Mouse (Mus musculus) hindbrain, embryonic 16.5 days (tissue): ENCODE measurements around the gene Aurka. TPM values are rescaled to one million over a fixed set of nuclear protein-coding genes. Genes with fewer than 3 reads are reported as not detected.

Source experiments
- ATAC-seq: fragments of 200-750 bp; cut with Nextera tagmentation; 2 replicates; pipeline ENCODE4 v1.8.0; 2017; ENCODE audit warnings: moderate TSS enrichment, moderate library complexity
- H3K27ac ChIP-seq: fragments of 300-500 bp; sonication (generic); 2 replicates; pipeline ENCODE4 v1.5.1; 2014; ENCODE audit warnings: low read depth, mild to moderate bottlenecking, control low read depth, low read length, moderate library complexity
- H3K27me3 ChIP-seq: fragments of 300-500 bp; sonication (generic); replicated peaks from 2 replicates; pipeline ENCODE4 v1.6.1; 2014; ENCODE audit warnings: low read length; ENCODE audit not compliant: control insufficient read depth, insufficient read depth
- H3K36me3 ChIP-seq: fragments of 300-500 bp; sonication (generic); 2 replicates; pipeline ENCODE4 v1.6.1; 2014; ENCODE audit warnings: mild to moderate bottlenecking, low read length, moderate library complexity, mixed read lengths; ENCODE audit not compliant: control insufficient read depth, insufficient read depth
- H3K4me1 ChIP-seq: fragments of 300-500 bp; sonication (generic); 2 replicates; pipeline ENCODE4 v1.6.1; 2014; ENCODE audit warnings: low read depth, low read length; ENCODE audit not compliant: control insufficient read depth, insufficient read depth
- H3K4me2 ChIP-seq: fragments of 300-500 bp; sonication (generic); 2 replicates; pipeline ENCODE4 v1.6.1; 2014; ENCODE audit warnings: mild to moderate bottlenecking, low read length, control low read depth, moderate library complexity
- H3K4me3 ChIP-seq: fragments of 300-500 bp; sonication (generic); 2 replicates; pipeline ENCODE4 v1.5.1; 2014; ENCODE audit warnings: mild to moderate bottlenecking, low read length, control low read depth, moderate library complexity
- H3K9ac ChIP-seq: fragments of 300-500 bp; sonication (generic); 2 replicates; pipeline ENCODE4 v1.6.1; 2014; ENCODE audit warnings: low read depth, mild to moderate bottlenecking, control low read depth, low read length, moderate library complexity
- H3K9me3 ChIP-seq: fragments of 300-500 bp; sonication (generic); 2 replicates; pipeline ENCODE4 v1.6.1; 2014; ENCODE audit warnings: mild to moderate bottlenecking, low read length, moderate library complexity; ENCODE audit not compliant: control insufficient read depth
- WGBS: fragments of 180-500 bp; shearing (Covaris S2); extraction: QIAGEN DNeasy Blood & Tissue Kit; methylation state at CpG from one replicate; pipeline ENCODE4 v1.1.7; 2014; 5-methylcytosine and 5-hydroxymethylcytosine counted together
- polyA plus RNA-seq: library from polyadenylated mRNA; unstranded; fragments of >200 nt; fragmentation: Nextera tagmentation; extraction: Ambion mirVana; gene quantifications from 2 replicates; pipeline ENCODE4 v1.2.1, GENCODE M21; 2015

The Aurka gene
- polyA plus RNA-seq, 1 experiment from 2014 or later = 17.0 TPM

DNA sequence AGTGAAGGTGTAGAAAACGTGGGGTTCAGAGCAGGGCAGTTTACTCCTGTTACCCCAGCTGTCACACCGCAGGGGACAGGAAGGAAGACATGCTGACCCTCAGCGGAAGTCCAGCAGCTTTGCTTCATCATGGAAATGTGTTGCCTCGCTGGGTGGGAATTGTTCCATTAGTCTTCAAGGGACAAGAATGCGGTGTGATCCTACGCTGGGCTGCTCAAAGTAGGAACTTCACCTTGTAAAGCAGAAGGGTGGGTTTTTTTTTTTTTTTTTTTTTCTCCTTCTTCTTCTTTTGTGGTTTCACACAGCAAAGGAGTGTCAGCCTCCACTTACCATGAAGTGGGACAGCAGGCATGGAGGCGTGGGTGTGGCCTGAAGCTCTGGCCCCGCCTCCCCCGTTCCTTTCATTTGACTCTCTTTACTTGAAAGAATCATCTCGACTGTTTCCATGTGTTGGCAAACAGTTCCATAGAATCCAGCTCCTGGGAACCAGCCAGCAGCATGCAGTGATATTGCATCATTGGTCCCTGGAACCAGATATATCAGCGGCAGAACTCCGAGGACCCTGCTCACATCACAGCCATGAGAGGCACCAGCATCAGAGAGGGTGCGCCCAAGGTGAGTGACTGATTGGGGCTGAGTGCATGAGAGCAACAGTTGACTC, 23.2 kb upstream of the Aurka start, which contains the start of gene Cass4:
Gene Cass4, plus strand, starts transcription at position 404 of the 661 bp plus-strand sequence.
- Histone ChIP-seq H3K27me3 (no peaks in the 10 kb centered on the region), H3K4me2 (no peak within 1 kb of the TSS), H3K4me3 (no peak within 1 kb of the TSS), H3K27ac (no peak within 1 kb of the TSS), H3K36me3 (no peaks in the 10 kb centered on the region), H3K9ac (no peak within 1 kb of the TSS), H3K9me3 (no peaks in the 10 kb centered on the region), H3K4me1 (no peaks in the 10 kb centered on the region)
- no peak for ATAC-seq
- WGBS = 35% methylated on average over 13 of the region's 13 CpGs

DNA sequence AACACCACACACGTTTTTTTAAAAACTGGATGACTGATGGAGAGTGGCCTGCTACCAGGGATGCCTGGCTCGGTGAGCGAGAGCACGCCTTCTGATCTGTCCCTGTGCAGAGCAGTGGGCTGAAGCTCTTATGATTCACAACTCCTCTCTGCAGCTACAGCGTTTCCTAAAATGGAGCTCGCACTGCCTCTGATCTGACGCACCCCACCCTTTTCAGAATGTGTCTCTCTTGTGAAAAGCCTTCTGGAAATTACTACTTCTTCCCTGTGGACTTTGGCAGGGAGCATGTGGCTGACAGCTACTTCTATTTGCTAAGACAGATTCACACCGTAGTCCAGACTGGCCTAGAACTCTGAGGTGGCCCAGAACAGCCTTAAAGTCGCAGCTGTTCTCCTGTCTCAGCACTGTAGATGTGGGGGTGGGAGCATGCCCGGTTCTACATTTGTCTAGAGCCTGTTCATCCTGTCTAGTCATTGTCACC, 21.7 kb upstream of the Aurka start:
- no peak for ATAC-seq
- Histone ChIP-seq H3K4me1 (no peaks in the 10 kb centered on the region), H3K36me3 (no peaks in the 10 kb centered on the region), H3K4me3 (no peak overlapping the region), H3K9me3 (no peaks in the 10 kb centered on the region), H3K27me3 (no peaks in the 10 kb centered on the region), H3K4me2 (no peak overlapping the region), H3K27ac (no peak overlapping the region), H3K9ac (no peak overlapping the region)
- WGBS = 80% methylated on average over 10 of the region's 10 CpGs

DNA sequence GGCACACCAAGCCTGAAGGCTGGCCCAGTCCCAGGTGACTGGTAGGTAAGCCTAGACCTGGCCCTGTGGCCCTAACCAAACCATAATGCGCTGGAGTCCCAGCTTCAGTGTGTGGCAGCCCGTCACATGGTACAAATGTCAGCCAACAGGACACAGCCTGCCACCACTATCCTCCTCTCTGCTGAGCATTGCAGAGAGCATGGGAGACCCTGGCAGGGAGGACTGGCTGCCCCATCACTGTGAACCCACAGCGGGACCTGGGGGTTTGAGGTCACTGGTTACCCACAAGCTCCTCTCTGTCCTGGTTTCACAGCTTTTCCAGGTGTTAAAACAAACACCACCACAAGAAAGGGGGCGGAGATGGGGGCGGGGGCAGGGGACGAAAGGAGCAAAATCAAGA, 20.0 kb upstream of the Aurka start:
- Histone ChIP-seq H3K27ac (no peak overlapping the region), H3K4me3 (no peak overlapping the region), H3K9ac (no peak overlapping the region), H3K36me3 (no peaks in the 10 kb centered on the region), H3K4me2 (no peak overlapping the region), H3K27me3 (no peaks in the 10 kb centered on the region), H3K9me3 (no peaks in the 10 kb centered on the region), H3K4me1 (no peaks in the 10 kb centered on the region)
- no peak for ATAC-seq
- 57% methylated on average over 6 of the region's 6 CpGs for WGBS

DNA sequence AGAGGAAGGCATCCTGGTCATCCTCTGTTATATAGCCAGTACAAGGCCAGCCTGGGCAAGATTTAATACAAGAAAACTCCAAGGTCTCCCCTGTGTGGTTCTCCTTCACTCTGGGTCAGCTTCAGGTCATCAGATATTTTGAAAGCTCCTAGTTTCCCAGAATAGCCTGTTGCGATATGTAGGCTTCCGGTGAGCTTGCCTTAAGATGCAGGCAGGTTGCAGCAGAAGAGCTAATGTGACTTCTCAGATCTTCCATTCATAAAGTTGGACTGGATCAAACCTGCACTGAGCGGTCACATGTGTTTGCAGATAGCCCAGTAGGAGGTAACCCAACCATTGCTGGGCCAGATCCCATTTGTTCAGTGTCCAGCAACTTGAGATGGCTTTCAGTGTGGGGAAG, 14.4 kb upstream of the Aurka start:
- Histone ChIP-seq H3K4me3 (no peak overlapping the region), H3K9ac (no peak overlapping the region), H3K27ac (no peak overlapping the region), H3K36me3 (peaks cover 19% of the 10 kb centered on the region), H3K4me1 (no peaks in the 10 kb centered on the region), H3K9me3 (no peaks in the 10 kb centered on the region), H3K27me3 (no peaks in the 10 kb centered on the region), H3K4me2 (no peak overlapping the region)
- WGBS = 97% methylated on average over 3 of the region's 3 CpGs
- no peak for ATAC-seq

DNA sequence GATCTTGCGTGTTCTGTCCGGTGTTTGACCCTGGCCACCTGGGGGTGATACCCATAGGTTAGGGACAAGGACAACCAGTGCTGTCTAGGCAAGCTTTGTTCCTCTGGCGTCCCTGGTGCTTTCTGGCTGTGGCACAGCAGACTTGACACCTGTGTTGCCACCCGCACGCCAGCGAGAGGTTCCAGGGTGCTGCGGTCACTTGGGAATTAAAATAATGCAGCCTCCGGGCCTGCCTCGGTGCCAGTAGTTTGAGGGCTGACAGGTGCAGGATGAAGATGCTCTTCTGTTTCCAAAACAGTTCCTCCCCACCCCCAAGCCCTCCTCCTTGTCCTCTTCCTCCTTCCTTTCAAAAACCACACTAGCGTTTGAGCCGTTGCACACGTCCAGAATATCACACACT, 11.6 kb upstream of the Aurka start:
- H3K4me3 ChIP-seq = no peak overlapping the region
- peaks cover 29% of the 10 kb centered on the region for H3K36me3 ChIP-seq
- no peak for ATAC-seq
- H3K27ac ChIP-seq = no peak overlapping the region
- H3K4me2 ChIP-seq = no peak overlapping the region
- H3K4me1 ChIP-seq = no peaks in the 10 kb centered on the region
- H3K9me3 ChIP-seq = no peaks in the 10 kb centered on the region
- H3K27me3 ChIP-seq = no peaks in the 10 kb centered on the region
- no peak overlapping the region for H3K9ac ChIP-seq
- 91% methylated on average over 12 of the region's 12 CpGs for WGBS

DNA sequence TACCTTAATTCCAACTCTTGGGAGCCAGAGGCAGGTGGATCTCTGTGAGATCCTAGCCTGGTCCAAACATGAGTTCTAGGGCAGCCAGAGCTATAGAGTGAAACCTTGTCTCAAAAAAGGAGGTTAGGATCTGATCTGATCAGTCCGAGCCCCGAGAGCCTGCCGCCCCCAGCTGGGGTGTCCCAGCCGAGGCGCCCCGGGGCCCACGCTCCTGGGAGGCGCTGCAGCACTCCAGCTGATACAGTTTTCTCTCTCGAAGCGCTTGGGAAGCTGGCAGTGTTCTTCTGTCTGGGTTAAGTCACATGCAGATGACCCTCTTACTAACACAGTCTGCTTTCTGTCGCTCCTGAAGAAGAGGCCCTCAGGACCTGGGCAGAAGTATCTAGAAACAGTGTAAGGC, 11.0 kb upstream of the Aurka start:
- WGBS = 89% methylated on average over 11 of the region's 11 CpGs

DNA sequence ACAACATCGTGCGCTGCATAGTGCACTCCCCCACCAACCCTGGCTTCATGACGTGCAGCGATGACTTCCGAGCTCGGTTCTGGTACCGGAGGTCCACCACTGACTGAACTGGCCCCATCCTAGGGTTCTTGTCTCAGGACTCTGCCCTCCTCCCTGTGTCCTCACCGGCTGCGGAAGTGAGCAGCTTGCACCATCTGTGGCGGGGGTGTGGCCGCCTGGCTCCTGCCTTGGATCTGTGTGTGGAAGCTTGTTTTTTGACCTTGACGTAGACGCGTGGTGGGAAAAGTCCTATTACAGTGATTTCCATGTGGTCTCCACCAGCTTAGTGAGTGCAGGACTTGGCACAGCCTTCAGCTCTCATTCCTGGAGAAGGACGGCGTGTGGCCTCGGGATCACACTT, 10.2 kb upstream of the Aurka start:
- H3K4me1 ChIP-seq = no peaks in the 10 kb centered on the region
- no peak overlapping the region for H3K4me2 ChIP-seq
- no peak overlapping the region for H3K9ac ChIP-seq
- 94% methylated on average over 17 of the region's 17 CpGs for WGBS
- H3K27me3 ChIP-seq = no peaks in the 10 kb centered on the region
- no peak overlapping the region for H3K4me3 ChIP-seq
- no peaks in the 10 kb centered on the region for H3K9me3 ChIP-seq
- H3K27ac ChIP-seq = no peak overlapping the region
- no peak for ATAC-seq
- peaks cover 33% of the 10 kb centered on the region for H3K36me3 ChIP-seq

More for the DNA sequence above, 11.0 kb upstream of the Aurka start:
- H3K27ac ChIP-seq = no peak overlapping the region
- no peak overlapping the region for H3K9ac ChIP-seq
- peaks cover 32% of the 10 kb centered on the region for H3K36me3 ChIP-seq
- H3K4me2 ChIP-seq = no peak overlapping the region
- H3K9me3 ChIP-seq = no peaks in the 10 kb centered on the region
- H3K4me1 ChIP-seq = no peaks in the 10 kb centered on the region
- H3K4me3 ChIP-seq = no peak overlapping the region
- ATAC-seq = no peak
- H3K27me3 ChIP-seq = no peaks in the 10 kb centered on the region

DNA sequence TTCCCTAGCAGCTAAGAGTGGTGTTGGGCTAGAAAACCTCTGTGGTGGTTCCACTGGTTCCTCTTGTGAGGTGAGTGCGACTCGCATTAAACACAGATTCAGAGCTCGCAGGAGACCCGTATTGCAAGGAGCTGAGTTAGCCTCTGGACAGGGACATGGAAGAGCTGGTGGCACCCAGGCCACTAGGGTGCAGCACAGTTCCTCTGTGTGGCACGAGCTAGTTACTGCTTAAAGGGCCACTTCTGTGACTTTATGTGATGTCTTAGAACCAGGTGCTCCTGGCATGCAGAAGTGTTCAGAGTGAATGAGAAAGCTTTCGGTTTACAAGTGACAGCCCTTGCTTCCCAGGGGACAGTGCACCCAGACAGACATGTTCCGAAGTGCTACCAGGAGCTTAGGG, 8.0 kb upstream of the Aurka start:
- Histone ChIP-seq H3K36me3 (peaks cover 35% of the 10 kb centered on the region), H3K27me3 (no peaks in the 10 kb centered on the region), H3K9ac (no peak overlapping the region), H3K4me3 (no peak overlapping the region), H3K27ac (no peak overlapping the region), H3K4me2 (no peak overlapping the region), H3K9me3 (no peaks in the 10 kb centered on the region), H3K4me1 (no peaks in the 10 kb centered on the region)
- WGBS = 80% methylated on average over 7 of the region's 7 CpGs
- no peak for ATAC-seq

DNA sequence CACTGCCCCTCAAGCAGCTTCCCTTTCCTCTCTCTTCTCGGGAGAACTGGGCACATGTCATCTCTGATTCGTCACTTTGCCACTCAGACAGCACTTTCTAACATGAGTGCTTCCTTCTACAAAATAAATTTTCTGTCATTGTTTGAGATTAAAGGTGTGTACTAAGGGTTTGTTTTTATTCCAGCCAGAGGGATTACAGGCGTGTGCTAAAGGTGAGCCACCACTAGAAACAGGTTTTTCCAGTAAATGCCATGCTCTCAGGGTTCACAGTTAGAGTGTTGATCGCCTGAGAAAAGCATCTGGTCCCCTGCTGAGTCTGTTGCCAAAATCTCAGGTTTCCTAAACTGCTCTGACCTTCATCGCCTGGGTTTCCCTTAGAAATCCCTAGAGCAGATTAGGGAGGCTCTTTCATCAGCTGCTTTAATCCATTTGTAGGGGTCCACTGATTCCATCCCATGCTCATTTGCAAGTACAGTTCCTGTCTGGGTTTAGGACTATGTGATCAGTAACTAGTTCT, 6.7 kb upstream of the Aurka start:
- no peak for ATAC-seq
- no peaks in the 10 kb centered on the region; the same call in 1 of the 2 replicates for H3K4me1 ChIP-seq
- H3K4me2 ChIP-seq = no peak overlapping the region
- no peak overlapping the region for H3K27ac ChIP-seq
- no peaks in the 10 kb centered on the region for H3K9me3 ChIP-seq
- no peak overlapping the region for H3K4me3 ChIP-seq
- 76% methylated on average over 5 of the region's 5 CpGs for WGBS
- no peaks in the 10 kb centered on the region for H3K27me3 ChIP-seq
- H3K36me3 ChIP-seq = peaks cover 35% of the 10 kb centered on the region
- no peak overlapping the region for H3K9ac ChIP-seq
